Mouse (Mus musculus): Measurements from ENCODE around the gene Rpa1. TPM values are rescaled to one million over a fixed set of nuclear protein-coding genes. Genes with fewer than 3 reads are reported as not detected.
"Not testable (repeated sequence)": the region's sequence is repeated elsewhere in the genome, so short reads cannot be mapped to it uniquely, and the experiment has no call there.

Gene Rpa1
- 111 and 119 TPM in 2 replicates for polyA plus RNA-seq (2014; fragmentation: Nextera tagmentation; extraction: Ambion mirVana)

- H3K4me2 ChIP-seq (replicated peaks; ENCODE audit: low read depth, low read length): peak within 1 kb of the TSS; percentile 74
- H3K9me3 ChIP-seq (ENCODE audit: control insufficient read depth, low read length): no peaks in the 10 kb centered on the region
- peaks cover under 1% of the 10 kb centered on the region; the same call in 1 of the 2 replicates for H3K36me3 ChIP-seq (ENCODE audit: control insufficient read depth, insufficient read depth, low read length)
- peak within 1 kb of the TSS; percentile 79 for H3K9ac ChIP-seq (ENCODE audit: low read depth, low read length)
- H3K27ac ChIP-seq (ENCODE audit: low read depth, low read length): peak within 1 kb of the TSS; percentile 18; the same call in 1 of the 2 replicates
- ATAC-seq (ENCODE audit: low FRiP score, low TSS enrichment): peak; percentile 100
- H3K4me3 ChIP-seq (ENCODE audit: low read length): peak within 1 kb of the TSS; percentile 86
- H3K4me1 ChIP-seq (ENCODE audit: control insufficient read depth, insufficient read depth, low read length): peaks cover 18% of the 10 kb centered on the region; the same call in 1 of the 2 replicates
- WGBS: under 1% methylated on average over 55 of the region's 56 CpGs
- no peaks in the 10 kb centered on the region for H3K27me3 ChIP-seq (ENCODE audit: control insufficient read depth, insufficient read depth, low read length)
Observed at GRCm38 (mm10) chr11:75348199-75348889, at the start of gene Rpa1, which contains the start of gene Smyd4. Gene Rpa1 (minus strand): TSS chr11:75348324. Gene Smyd4 (plus strand): TSS chr11:75348433.

- ATAC-seq (ENCODE audit: low FRiP score, low TSS enrichment): no peak
- Histone ChIP-seq H3K27ac (ENCODE audit: low read depth, low read length) (no peak overlapping the region), H3K4me1 (ENCODE audit: control insufficient read depth, insufficient read depth, low read length) (no peaks in the 10 kb centered on the region), H3K9me3 (ENCODE audit: control insufficient read depth, low read length) (no peaks in the 10 kb centered on the region), H3K36me3 (ENCODE audit: control insufficient read depth, insufficient read depth, low read length) (no peaks in the 10 kb centered on the region), H3K9ac (ENCODE audit: low read depth, low read length) (no peak overlapping the region), H3K4me3 (ENCODE audit: low read length) (no peak overlapping the region), H3K27me3 (ENCODE audit: control insufficient read depth, insufficient read depth, low read length) (no peaks in the 10 kb centered on the region), H3K4me2 (replicated peaks; ENCODE audit: low read depth, low read length) (no peak overlapping the region)
- 82% methylated on average over 7 of the region's 7 CpGs for WGBS
Observed at GRCm38 (mm10) chr11:75397452-75397851, 49.3 kb upstream of the Rpa1 start.

- H3K9me3 ChIP-seq (ENCODE audit: control insufficient read depth, low read length): no peaks in the 10 kb centered on the region
- no peaks in the 10 kb centered on the region for H3K4me1 ChIP-seq (ENCODE audit: control insufficient read depth, insufficient read depth, low read length)
- no peak for ATAC-seq (ENCODE audit: low FRiP score, low TSS enrichment)
- no peaks in the 10 kb centered on the region for H3K36me3 ChIP-seq (ENCODE audit: control insufficient read depth, insufficient read depth, low read length)
- no peaks in the 10 kb centered on the region for H3K27me3 ChIP-seq (ENCODE audit: control insufficient read depth, insufficient read depth, low read length)
- no peak overlapping the region for H3K27ac ChIP-seq (ENCODE audit: low read depth, low read length)
- H3K4me3 ChIP-seq (ENCODE audit: low read length): no peak overlapping the region
- WGBS: 85% methylated on average over 1 of the region's 1 CpGs
- H3K9ac ChIP-seq (ENCODE audit: low read depth, low read length): no peak overlapping the region
- H3K4me2 ChIP-seq (replicated peaks; ENCODE audit: low read depth, low read length): no peak overlapping the region
Observed at GRCm38 (mm10) chr11:75395611-75396010, 47.5 kb upstream of the Rpa1 start.

- ATAC-seq (ENCODE audit: low FRiP score, low TSS enrichment); H3K4me1 ChIP-seq (ENCODE audit: control insufficient read depth, insufficient read depth, low read length); H3K27ac ChIP-seq (ENCODE audit: low read depth, low read length); H3K9me3 ChIP-seq (ENCODE audit: control insufficient read depth, low read length); H3K36me3 ChIP-seq (ENCODE audit: control insufficient read depth, insufficient read depth, low read length); H3K4me2 ChIP-seq (replicated peaks; ENCODE audit: low read depth, low read length); H3K4me3 ChIP-seq (ENCODE audit: low read length); H3K9ac ChIP-seq (ENCODE audit: low read depth, low read length); H3K27me3 ChIP-seq (ENCODE audit: control insufficient read depth, insufficient read depth, low read length): not testable (repeated sequence)
- 61% methylated on average over 3 of the region's 3 CpGs for WGBS
Observed at GRCm38 (mm10) chr11:75383529-75383928, 35.4 kb upstream of the Rpa1 start.

DNA sequence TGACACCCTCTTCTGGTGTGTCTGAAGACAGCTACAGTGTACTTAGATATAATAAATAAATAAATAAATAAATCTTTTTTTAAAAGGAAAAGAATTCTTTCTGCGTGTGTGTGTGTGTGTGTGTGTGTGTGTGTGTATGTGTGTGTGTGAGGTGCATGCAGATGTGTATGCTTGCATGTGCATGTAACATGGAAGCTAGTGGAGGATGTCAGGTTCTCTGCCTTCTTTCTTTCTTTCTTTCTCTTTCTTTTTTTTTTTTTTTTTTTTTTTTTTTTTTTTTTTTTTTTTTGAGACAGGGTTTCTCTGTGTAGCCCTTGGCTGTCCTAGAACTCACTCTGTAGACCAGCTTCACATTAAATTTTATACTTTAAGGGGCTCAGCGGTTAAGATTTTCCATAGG lies 30.7 kb upstream of the Rpa1 start:
- not testable (repeated sequence) for H3K27me3 ChIP-seq (ENCODE audit: control insufficient read depth, insufficient read depth, low read length); H3K4me2 ChIP-seq (replicated peaks; ENCODE audit: low read depth, low read length); ATAC-seq (ENCODE audit: low FRiP score, low TSS enrichment); H3K36me3 ChIP-seq (ENCODE audit: control insufficient read depth, insufficient read depth, low read length); H3K27ac ChIP-seq (ENCODE audit: low read depth, low read length); H3K9me3 ChIP-seq (ENCODE audit: control insufficient read depth, low read length); H3K4me1 ChIP-seq (ENCODE audit: control insufficient read depth, insufficient read depth, low read length); H3K4me3 ChIP-seq (ENCODE audit: low read length); H3K9ac ChIP-seq (ENCODE audit: low read depth, low read length)
- 98% methylated on average over 2 of the region's 2 CpGs for WGBS

- H3K4me3 ChIP-seq (ENCODE audit: low read length): no peak overlapping the region
- WGBS: 83% methylated on average over 1 of the region's 1 CpGs
- no peak overlapping the region for H3K27ac ChIP-seq (ENCODE audit: low read depth, low read length)
- H3K4me1 ChIP-seq (ENCODE audit: control insufficient read depth, insufficient read depth, low read length): no peaks in the 10 kb centered on the region
- no peaks in the 10 kb centered on the region for H3K36me3 ChIP-seq (ENCODE audit: control insufficient read depth, insufficient read depth, low read length)
- no peaks in the 10 kb centered on the region for H3K27me3 ChIP-seq (ENCODE audit: control insufficient read depth, insufficient read depth, low read length)
- ATAC-seq (ENCODE audit: low FRiP score, low TSS enrichment): no peak
- no peaks in the 10 kb centered on the region for H3K9me3 ChIP-seq (ENCODE audit: control insufficient read depth, low read length)
- no peak overlapping the region for H3K9ac ChIP-seq (ENCODE audit: low read depth, low read length)
- H3K4me2 ChIP-seq (replicated peaks; ENCODE audit: low read depth, low read length): no peak overlapping the region
Observed at GRCm38 (mm10) chr11:75377125-75377524, 29.0 kb upstream of the Rpa1 start.

DNA sequence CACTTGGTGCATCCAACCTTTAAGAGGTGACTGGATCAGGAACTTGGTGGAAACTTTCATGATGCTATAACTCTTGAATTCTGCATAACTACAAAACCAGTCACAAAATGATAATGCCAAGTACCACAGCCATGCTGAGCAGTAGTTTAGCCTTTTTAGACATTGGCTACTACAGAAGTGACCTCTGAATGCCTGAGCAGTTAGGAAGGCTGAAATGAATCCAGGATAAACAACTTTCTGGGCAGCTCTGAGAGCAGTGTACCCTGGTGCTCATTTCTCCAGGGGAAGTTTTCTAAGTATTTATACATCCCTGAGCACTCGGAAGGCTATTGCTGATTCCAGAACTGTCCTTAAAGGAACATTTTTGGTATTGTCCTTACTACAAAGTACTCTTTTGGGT lies 7.4 kb upstream of the Rpa1 start:
- H3K4me1 ChIP-seq (ENCODE audit: control insufficient read depth, insufficient read depth, low read length): no peaks in the 10 kb centered on the region
- H3K27me3 ChIP-seq (ENCODE audit: control insufficient read depth, insufficient read depth, low read length): no peaks in the 10 kb centered on the region
- no peak for ATAC-seq (ENCODE audit: low FRiP score, low TSS enrichment)
- no peak overlapping the region for H3K9ac ChIP-seq (ENCODE audit: low read depth, low read length)
- peaks cover 5% of the 10 kb centered on the region for H3K36me3 ChIP-seq (ENCODE audit: control insufficient read depth, insufficient read depth, low read length)
- no peak overlapping the region for H3K4me2 ChIP-seq (replicated peaks; ENCODE audit: low read depth, low read length)
- 81% methylated on average over 1 of the region's 1 CpGs for WGBS
- no peak overlapping the region for H3K4me3 ChIP-seq (ENCODE audit: low read length)
- no peaks in the 10 kb centered on the region for H3K9me3 ChIP-seq (ENCODE audit: control insufficient read depth, low read length)
- no peak overlapping the region for H3K27ac ChIP-seq (ENCODE audit: low read depth, low read length)

GRCm38 (mm10) chr11:75351225-75351624 lies 3.1 kb upstream of the Rpa1 start:
- no peak overlapping the region for H3K9ac ChIP-seq (ENCODE audit: low read depth, low read length)
- peaks cover 11% of the 10 kb centered on the region; the same call in 1 of the 2 replicates for H3K4me1 ChIP-seq (ENCODE audit: control insufficient read depth, insufficient read depth, low read length)
- H3K4me2 ChIP-seq (replicated peaks; ENCODE audit: low read depth, low read length): no peak overlapping the region
- H3K4me3 ChIP-seq (ENCODE audit: low read length): no peak overlapping the region
- H3K9me3 ChIP-seq (ENCODE audit: control insufficient read depth, low read length): no peaks in the 10 kb centered on the region
- peaks cover 5% of the 10 kb centered on the region for H3K36me3 ChIP-seq (ENCODE audit: control insufficient read depth, insufficient read depth, low read length)
- H3K27me3 ChIP-seq (ENCODE audit: control insufficient read depth, insufficient read depth, low read length): no peaks in the 10 kb centered on the region
- H3K27ac ChIP-seq (ENCODE audit: low read depth, low read length): no peak overlapping the region
- ATAC-seq (ENCODE audit: low FRiP score, low TSS enrichment): no peak

DNA sequence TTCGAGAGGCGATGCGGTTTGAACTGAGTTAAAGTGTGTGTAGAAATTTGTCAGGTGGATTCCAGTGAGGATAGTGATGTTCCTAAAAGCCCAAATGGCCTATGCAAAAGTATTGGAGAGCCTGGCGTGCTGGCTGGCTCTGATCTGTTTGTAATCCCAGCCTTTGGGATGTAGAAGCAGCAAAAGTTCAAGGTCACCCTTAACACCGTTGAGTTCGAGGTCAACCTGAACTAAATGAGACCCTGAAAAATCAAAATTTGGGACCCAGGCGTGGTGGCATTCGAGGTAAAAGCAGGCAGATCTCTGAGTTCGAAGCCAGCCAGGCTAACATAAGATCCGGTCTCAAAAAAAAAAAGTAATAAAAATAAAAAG lies 752 bp upstream of the Rpa1 start:
- peaks cover 5% of the 10 kb centered on the region for H3K36me3 ChIP-seq (ENCODE audit: control insufficient read depth, insufficient read depth, low read length)
- H3K27ac ChIP-seq (ENCODE audit: low read depth, low read length): no peak overlapping the region; the same call in 1 of the 2 replicates
- no peaks in the 10 kb centered on the region for H3K27me3 ChIP-seq (ENCODE audit: control insufficient read depth, insufficient read depth, low read length)
- H3K4me2 ChIP-seq (replicated peaks; ENCODE audit: low read depth, low read length): peak overlapping the region; percentile 74
- 44% methylated on average over 10 of the region's 10 CpGs for WGBS
- peak overlapping the region; percentile 86 for H3K4me3 ChIP-seq (ENCODE audit: low read length)
- peak overlapping the region; percentile 79 for H3K9ac ChIP-seq (ENCODE audit: low read depth, low read length)
- peaks cover 18% of the 10 kb centered on the region; the same call in 1 of the 2 replicates for H3K4me1 ChIP-seq (ENCODE audit: control insufficient read depth, insufficient read depth, low read length)
- H3K9me3 ChIP-seq (ENCODE audit: control insufficient read depth, low read length): no peaks in the 10 kb centered on the region
- no peak for ATAC-seq (ENCODE audit: low FRiP score, low TSS enrichment)

All from kidney, embryonic 14.5 days (tissue).